Comparison of ENCODE assay signal across 7 mouse cellular contexts in genomic region chr7:132153725-132154147, GRCm38 (mm10). TPM values are rescaled to one million over a fixed set of nuclear protein-coding genes. Genes with fewer than 3 reads are reported as not detected.
A peak's percentile ranks its signal among the peaks of the same experiment; 100 is the strongest.
DNase-seq lines count a peak whose midpoint lies in the region; ATAC-seq lines count a peak whose summit lies in the region.

No protein-coding gene starts in this region.

- intact Hi-C loops in gastrocnemius, postnatal 36 days (cut with DNase I) = no loop called here

- 36% methylated on average over 6 of the region's 6 CpGs for WGBS in embryonic facial prominence, embryonic 15.5 days
- WGBS in stomach, embryonic 14.5 days = 48% methylated on average over 6 of the region's 6 CpGs

- DNase-seq in retina, postnatal 1 day = peak; percentile 22
- DNase-seq in retina, embryonic 14.5 days (ENCODE audit: low spot score) = no peak
- DNase-seq in layer of hippocampus, postnatal 10 days (ENCODE audit: low spot score in 2 of 2) = peak; percentile 34 to 59
- DNase-seq in gastrocnemius, postnatal 36 days = no peak
- DNase-seq in T-cell, adult 2 months (ENCODE audit: low spot score) = no peak

- H3K9ac ChIP-seq in embryonic facial prominence, embryonic 15.5 days = no peak overlapping the region
- no peak overlapping the region for H3K9ac ChIP-seq in stomach, embryonic 14.5 days (replicated peaks; ENCODE audit: low read depth, low read length)

- no peaks in the 10 kb centered on the region for H3K36me3 ChIP-seq in embryonic facial prominence, embryonic 15.5 days
- H3K36me3 ChIP-seq in stomach, embryonic 14.5 days (ENCODE audit: control insufficient read depth, insufficient read depth, low read length) = no peaks in the 10 kb centered on the region

- peak overlapping the region; percentile 84 for H3K4me2 ChIP-seq in embryonic facial prominence, embryonic 15.5 days (replicated peaks)
- peak overlapping the region; percentile 63; the same call in 1 of the 2 replicates for H3K4me2 ChIP-seq in stomach, embryonic 14.5 days (replicated peaks; ENCODE audit: low read depth, low read length)

- H3K27ac ChIP-seq in embryonic facial prominence, embryonic 15.5 days (replicated peaks) = no peak overlapping the region
- H3K27ac ChIP-seq in stomach, embryonic 14.5 days (ENCODE audit: low read length) = no peak overlapping the region

- peaks cover 15% of the 10 kb centered on the region for H3K4me1 ChIP-seq in embryonic facial prominence, embryonic 15.5 days
- H3K4me1 ChIP-seq in stomach, embryonic 14.5 days (ENCODE audit: control insufficient read depth, insufficient read depth, low read length) = 0 out of 2 replicates have a peak, but pooled peaks cover 5% of the 10 kb centered on the region

- no peaks in the 10 kb centered on the region for H3K9me3 ChIP-seq in embryonic facial prominence, embryonic 15.5 days (replicated peaks)
- H3K9me3 ChIP-seq in stomach, embryonic 14.5 days (ENCODE audit: control insufficient read depth, low read depth, low read length) = no peaks in the 10 kb centered on the region

- peaks cover 39% of the 10 kb centered on the region for H3K27me3 ChIP-seq in embryonic facial prominence, embryonic 15.5 days
- peaks cover 16% of the 10 kb centered on the region for H3K27me3 ChIP-seq in stomach, embryonic 14.5 days (ENCODE audit: control insufficient read depth, insufficient read depth, low read length)

- no peak for ATAC-seq in embryonic facial prominence, embryonic 15.5 days (ENCODE audit: insufficient number of reproducible peaks, low FRiP score, low TSS enrichment, low read depth)
- no peak for ATAC-seq in stomach, embryonic 14.5 days (ENCODE audit: insufficient number of reproducible peaks, insufficient read depth, low FRiP score, low read depth)

- peak overlapping the region; percentile 49 for H3K4me3 ChIP-seq in embryonic facial prominence, embryonic 15.5 days (replicated peaks)
- no peak overlapping the region for H3K4me3 ChIP-seq in stomach, embryonic 14.5 days (ENCODE audit: low read depth, low read length)

RNA-seq across cellular contexts. Expression of gene Cpxm2, which starts 0.8 kb away (rescaled TPM):
- polyA plus RNA-seq in embryonic facial prominence, embryonic 15.5 days (2015; fragmentation: Nextera tagmentation; extraction: Ambion mirVana) = 15.6 and 23.7 TPM in 2 replicates
- 1 to 10 TPM; 5.1 to 6.7 TPM for total RNA-seq in layer of hippocampus, postnatal 10 days (2021)
- 2.9 and 3.4 TPM in 2 replicates for polyA plus RNA-seq in stomach, embryonic 14.5 days (2014; fragmentation: Nextera tagmentation; extraction: Ambion mirVana)
- total RNA-seq in gastrocnemius, postnatal 36 days (2021) = 1 to 10 TPM; 6.9 to 7.6 TPM

Comparison
In these comparisons a context has a peak if more than half of its experiments do, and no peak if none do; other contexts are left out.
1. DNase-seq: peak in retina, postnatal 1 day (single experiment) and layer of hippocampus, postnatal 10 days (2 of 2); none in retina, embryonic 14.5 days (single experiment), gastrocnemius, postnatal 36 days (0 of 2) and T-cell, adult 2 months (single experiment).